Mouse (Mus musculus) forebrain, embryonic 11.5 days (tissue): ENCODE data around the gene Gm44511. TPM values are rescaled to one million over a fixed set of nuclear protein-coding genes. Genes with fewer than 3 reads are reported as not detected.
A peak's percentile ranks its signal among the peaks of the same experiment; 100 is the strongest.

ENCODE experiments used
- ATAC-seq: fragments of 200-750 bp; cut with Nextera tagmentation; replicated peaks from 2 replicates; pipeline ENCODE4 v1.8.0; 2017; ENCODE audit warnings: moderate TSS enrichment; ENCODE audit not compliant: low FRiP score
- DNase-seq: peaks from one replicate; pipeline ENCODE4 v3.0.0-alpha.2; 2017; ENCODE audit warnings: low spot score
- H3K27ac ChIP-seq: fragments of 300-500 bp; sonication (generic); 2 replicates; pipeline ENCODE4 v1.5.1; 2014; ENCODE audit warnings: low read depth, low read length
- H3K27me3 ChIP-seq: fragments of 300-500 bp; sonication (generic); 2 replicates; pipeline ENCODE4 v1.6.1; 2014; ENCODE audit warnings: mild to moderate bottlenecking, low read length, mixed read lengths; ENCODE audit not compliant: control insufficient read depth, insufficient read depth
- H3K36me3 ChIP-seq: fragments of 300-500 bp; sonication (generic); 2 replicates; pipeline ENCODE4 v1.6.1; 2014; ENCODE audit warnings: mild to moderate bottlenecking, low read length, moderate library complexity, mixed read lengths; ENCODE audit not compliant: control insufficient read depth, insufficient read depth
- H3K4me1 ChIP-seq: fragments of 300-500 bp; sonication (generic); replicated peaks from 2 replicates; pipeline ENCODE4 v1.6.1; 2014; ENCODE audit warnings: low read length, mixed read lengths; ENCODE audit not compliant: control insufficient read depth, insufficient read depth
- H3K4me2 ChIP-seq: fragments of 300-500 bp; sonication (generic); 2 replicates; pipeline ENCODE4 v1.6.1; 2014; ENCODE audit warnings: low read depth, mild to moderate bottlenecking, low read length, moderate library complexity, mixed read lengths; ENCODE audit not compliant: severe bottlenecking
- H3K4me3 ChIP-seq: fragments of 300-500 bp; sonication (generic); 2 replicates; pipeline ENCODE4 v1.5.1; 2014; ENCODE audit warnings: low read depth, low read length
- H3K9ac ChIP-seq: fragments of 300-500 bp; sonication (generic); 2 replicates; pipeline ENCODE4 v1.6.1; 2014; ENCODE audit warnings: low read length
- H3K9me3 ChIP-seq: fragments of 300-500 bp; sonication (generic); 2 replicates; pipeline ENCODE4 v1.6.1; 2016; ENCODE audit warnings: low read length, mixed read lengths; ENCODE audit not compliant: control insufficient read depth
- WGBS: fragments of 180-500 bp; shearing (Covaris S2); extraction: QIAGEN DNeasy Blood & Tissue Kit; methylation state at CpG from one replicate; pipeline ENCODE4 v1.1.7; 2014; 5-methylcytosine and 5-hydroxymethylcytosine counted together
- polyA plus RNA-seq: library from polyadenylated mRNA; unstranded; fragments of >200 nt; fragmentation: Nextera tagmentation; extraction: Ambion mirVana; gene quantifications from 2 replicates; pipeline ENCODE4 v1.2.1, GENCODE M21; 2014

Gene Gm44511
- polyA plus RNA-seq, 1 experiment from 2014 or later = not detected

GRCm38 (mm10) chr6:128852766-128853165 is 26.7 kb upstream of the Gm44511 start:
- no peaks in the 10 kb centered on the region for H3K9me3 ChIP-seq
- WGBS = 88% methylated on average over 3 of the region's 3 CpGs
- no peaks in the 10 kb centered on the region for H3K36me3 ChIP-seq
- no peaks in the 10 kb centered on the region for H3K27me3 ChIP-seq
- no peak for DNase-seq
- no peak overlapping the region for H3K4me2 ChIP-seq
- no peak for ATAC-seq
- no peak overlapping the region for H3K27ac ChIP-seq
- H3K4me3 ChIP-seq = no peak overlapping the region
- H3K9ac ChIP-seq = no peak overlapping the region
- no peaks in the 10 kb centered on the region for H3K4me1 ChIP-seq

- no peaks in the 10 kb centered on the region for H3K27me3 ChIP-seq
- ATAC-seq = no peak
- no peak for DNase-seq
- H3K4me2 ChIP-seq = no peak overlapping the region
- WGBS = 85% methylated on average over 2 of the region's 2 CpGs
- H3K9me3 ChIP-seq = no peaks in the 10 kb centered on the region
- no peaks in the 10 kb centered on the region for H3K4me1 ChIP-seq
- no peak overlapping the region for H3K27ac ChIP-seq
- H3K4me3 ChIP-seq = no peak overlapping the region
- no peak overlapping the region for H3K9ac ChIP-seq
- H3K36me3 ChIP-seq = no peaks in the 10 kb centered on the region
Measured at GRCm38 (mm10) chr6:128851151-128851550, 25.0 kb upstream of the Gm44511 start.

- no peak overlapping the region for H3K27ac ChIP-seq
- H3K9ac ChIP-seq = no peak overlapping the region
- H3K4me1 ChIP-seq = no peaks in the 10 kb centered on the region
- DNase-seq (no peak), ATAC-seq (no peak)
- no peaks in the 10 kb centered on the region for H3K36me3 ChIP-seq
- no peaks in the 10 kb centered on the region for H3K27me3 ChIP-seq
- WGBS = 82% methylated on average over 2 of the region's 2 CpGs
- no peak overlapping the region for H3K4me3 ChIP-seq
- no peak overlapping the region for H3K4me2 ChIP-seq
- H3K9me3 ChIP-seq = no peaks in the 10 kb centered on the region
Measured at GRCm38 (mm10) chr6:128850671-128851070, 24.6 kb upstream of the Gm44511 start.

- H3K36me3 ChIP-seq = no peaks in the 10 kb centered on the region
Measured at GRCm38 (mm10) chr6:128849902-128850301, 23.8 kb upstream of the Gm44511 start.

GRCm38 (mm10) chr6:128847401-128847800 is 21.3 kb upstream of the Gm44511 start:
- Histone ChIP-seq H3K4me3 (no peak overlapping the region), H3K36me3 (no peaks in the 10 kb centered on the region), H3K27ac (no peak overlapping the region), H3K4me1 (peaks cover 4% of the 10 kb centered on the region; the same call in 1 of the 2 replicates), H3K9ac (no peak overlapping the region), H3K27me3 (no peaks in the 10 kb centered on the region), H3K9me3 (no peaks in the 10 kb centered on the region), H3K4me2 (no peak overlapping the region)
- 96% methylated on average over 4 of the region's 4 CpGs for WGBS
- no peak for ATAC-seq
- DNase-seq = no peak

More at GRCm38 (mm10) chr6:128849902-128850301, 23.8 kb upstream of the Gm44511 start:
- no peaks in the 10 kb centered on the region for H3K4me1 ChIP-seq
- no peak overlapping the region for H3K4me2 ChIP-seq
- 61% methylated on average over 2 of the region's 2 CpGs for WGBS
- no peak overlapping the region for H3K27ac ChIP-seq
- ATAC-seq (no peak), DNase-seq (peak; percentile 79)
- no peak overlapping the region for H3K4me3 ChIP-seq
- H3K9me3 ChIP-seq = no peaks in the 10 kb centered on the region
- no peaks in the 10 kb centered on the region for H3K27me3 ChIP-seq
- H3K9ac ChIP-seq = no peak overlapping the region

- Histone ChIP-seq H3K36me3 (no peaks in the 10 kb centered on the region), H3K4me1 (peaks cover 9% of the 10 kb centered on the region; the same call in 1 of the 2 replicates), H3K9me3 (no peaks in the 10 kb centered on the region), H3K4me3 (no peak overlapping the region), H3K9ac (no peak overlapping the region), H3K27me3 (no peaks in the 10 kb centered on the region), H3K4me2 (no peak overlapping the region), H3K27ac (no peak overlapping the region)
- ATAC-seq = no peak
- peak; percentile 53 for DNase-seq
- WGBS = 75% methylated on average over 6 of the region's 9 CpGs
Measured at GRCm38 (mm10) chr6:128845998-128846542, 20.0 kb upstream of the Gm44511 start.

DNA sequence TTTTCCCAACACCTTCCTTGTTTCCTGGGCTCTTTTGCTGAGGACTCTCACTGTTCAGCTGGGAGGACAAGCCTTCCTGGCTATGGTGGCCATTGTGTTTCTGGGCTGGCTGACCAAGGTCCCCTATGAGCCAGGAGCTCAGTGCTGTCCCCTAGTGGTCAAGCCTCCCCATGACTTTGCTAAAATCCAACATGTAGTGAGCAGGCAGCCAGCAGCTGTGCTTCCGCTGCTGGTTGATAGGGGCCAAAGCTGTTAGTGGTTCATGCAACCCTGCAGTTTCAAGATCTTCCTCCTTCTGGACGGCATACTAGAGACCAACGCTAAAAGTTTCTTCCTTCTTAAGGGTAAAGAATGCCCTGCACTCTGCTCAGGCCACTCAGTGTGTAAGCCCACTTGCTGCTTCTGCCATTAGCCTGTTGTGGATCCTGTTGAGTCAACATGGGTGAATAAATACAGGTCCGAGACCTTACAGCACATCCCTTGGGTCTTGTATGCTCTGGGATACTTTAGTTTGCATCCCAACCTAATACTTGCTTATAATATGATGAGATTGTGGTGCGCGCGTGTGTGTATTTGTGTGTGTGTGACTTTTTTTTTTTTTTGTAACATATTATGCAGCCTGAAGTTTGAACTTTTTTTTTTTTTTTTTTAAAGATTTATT is 19.3 kb upstream of the Gm44511 start:
- Histone ChIP-seq H3K4me3 (no peak overlapping the region), H3K9ac (no peak overlapping the region), H3K36me3 (no peaks in the 10 kb centered on the region), H3K27me3 (no peaks in the 10 kb centered on the region), H3K27ac (no peak overlapping the region), H3K4me1 (peaks cover 9% of the 10 kb centered on the region; the same call in 1 of the 2 replicates), H3K9me3 (no peaks in the 10 kb centered on the region), H3K4me2 (peak overlapping the region; percentile 34; the same call in 1 of the 2 replicates)
- peak; percentile 42 for ATAC-seq
- peak; percentile 94 for DNase-seq
- 25% methylated on average over 7 of the region's 7 CpGs for WGBS

DNA sequence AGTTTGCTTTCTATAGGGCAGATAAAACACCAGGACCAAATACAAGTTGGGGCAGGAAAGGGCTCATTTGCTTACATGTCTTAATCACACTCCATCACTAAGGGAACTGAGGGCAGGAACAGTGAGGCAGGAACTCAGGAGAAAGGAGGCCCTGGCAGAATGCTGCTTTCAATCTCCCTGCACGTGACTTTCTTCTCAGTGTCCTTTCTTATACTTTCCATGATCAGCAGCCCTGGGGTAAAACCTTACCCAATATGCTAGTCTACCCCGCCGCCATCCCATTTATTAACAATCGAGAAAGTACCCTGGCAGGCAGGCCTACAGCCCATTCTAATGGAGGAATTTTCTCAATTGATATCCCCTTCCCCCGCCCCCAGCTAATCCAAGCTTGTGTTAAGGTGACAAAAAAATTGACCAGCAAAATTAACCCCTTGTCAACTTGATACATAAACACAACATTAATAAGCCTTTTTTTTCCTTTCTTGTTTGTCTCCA is 18.5 kb upstream of the Gm44511 start:
- no peak overlapping the region for H3K4me2 ChIP-seq
- no peak overlapping the region for H3K27ac ChIP-seq
- H3K4me1 ChIP-seq = peaks cover 9% of the 10 kb centered on the region; the same call in 1 of the 2 replicates
- ATAC-seq (no peak), DNase-seq (peak; percentile 49)
- no peak overlapping the region for H3K4me3 ChIP-seq
- H3K9me3 ChIP-seq = no peaks in the 10 kb centered on the region
- 60% methylated on average over 5 of the region's 5 CpGs for WGBS
- H3K27me3 ChIP-seq = no peaks in the 10 kb centered on the region
- no peaks in the 10 kb centered on the region for H3K36me3 ChIP-seq
- H3K9ac ChIP-seq = no peak overlapping the region
